Mouse (Mus musculus) heart, postnatal 14 days (tissue): ENCODE measurements around the gene Gmppa. TPM values are rescaled to one million over a fixed set of nuclear protein-coding genes. Genes with fewer than 3 reads are reported as not detected.

ENCODE experiments used
- DNase-seq, 2 experiments: peaks; one replicate each; pipeline ENCODE4 v3.0.0; 2021 to 2022
- intact Hi-C: fragments of 180-260 bp; cut with DNase I; formaldehyde crosslinking; loops from one replicate; pipeline ENCODE4 v1.15.1; 2025
- total RNA-seq, 2 experiments: library from RNA; stranded (reverse); gene quantifications; 2 replicates each; pipeline ENCODE4 v1.2.3; 2021

Gmppa gene
- total RNA-seq, 2 experiments from 2014 or later: 32.3 to 32.5 TPM

GRCm38 (mm10) chr1:75479635-75479989 is 43.9 kb downstream of the Gmppa start:
- intact Hi-C loops: no loop called here
- no peak for DNase-seq

- no peak for DNase-seq
- intact Hi-C loops: loop anchor here (2.0 kb wide), 1 partner anchor 23 kb away; no protein-coding TSS in a partner anchor
Measured at GRCm38 (mm10) chr1:75480036-75480435, 44.3 kb downstream of the Gmppa start.

- DNase-seq: no peak
- intact Hi-C loops: loop anchor here (2.0 kb wide), 1 partner anchor 22 kb away; no protein-coding TSS in a partner anchor
Measured at GRCm38 (mm10) chr1:75480735-75481134, 45.0 kb downstream of the Gmppa start.

DNA sequence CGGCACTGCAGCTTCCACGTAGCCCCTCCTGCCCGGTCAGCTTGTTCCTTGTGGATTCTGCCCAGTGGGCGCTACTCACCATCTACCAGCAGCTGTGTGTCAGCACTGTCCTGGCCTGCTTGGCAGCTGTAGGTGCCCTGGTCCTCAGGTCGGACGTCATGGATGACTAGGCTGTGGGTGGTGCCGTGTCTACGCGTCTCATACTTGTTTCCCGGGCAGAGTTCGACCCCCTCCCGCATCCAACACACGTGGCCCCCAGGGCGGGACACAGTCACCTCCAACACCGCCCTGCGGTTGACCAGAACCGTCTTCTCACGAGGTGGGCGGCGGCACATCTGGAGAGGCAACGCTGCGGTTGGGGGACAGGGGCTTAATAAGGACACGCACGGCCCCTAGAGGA is 50.8 kb downstream of the Gmppa start:
- intact Hi-C loops: no loop called here
- no peak for DNase-seq

- intact Hi-C loops: no loop called here
Measured at GRCm38 (mm10) chr1:75487040-75487404, 51.3 kb downstream of the Gmppa start.

DNA sequence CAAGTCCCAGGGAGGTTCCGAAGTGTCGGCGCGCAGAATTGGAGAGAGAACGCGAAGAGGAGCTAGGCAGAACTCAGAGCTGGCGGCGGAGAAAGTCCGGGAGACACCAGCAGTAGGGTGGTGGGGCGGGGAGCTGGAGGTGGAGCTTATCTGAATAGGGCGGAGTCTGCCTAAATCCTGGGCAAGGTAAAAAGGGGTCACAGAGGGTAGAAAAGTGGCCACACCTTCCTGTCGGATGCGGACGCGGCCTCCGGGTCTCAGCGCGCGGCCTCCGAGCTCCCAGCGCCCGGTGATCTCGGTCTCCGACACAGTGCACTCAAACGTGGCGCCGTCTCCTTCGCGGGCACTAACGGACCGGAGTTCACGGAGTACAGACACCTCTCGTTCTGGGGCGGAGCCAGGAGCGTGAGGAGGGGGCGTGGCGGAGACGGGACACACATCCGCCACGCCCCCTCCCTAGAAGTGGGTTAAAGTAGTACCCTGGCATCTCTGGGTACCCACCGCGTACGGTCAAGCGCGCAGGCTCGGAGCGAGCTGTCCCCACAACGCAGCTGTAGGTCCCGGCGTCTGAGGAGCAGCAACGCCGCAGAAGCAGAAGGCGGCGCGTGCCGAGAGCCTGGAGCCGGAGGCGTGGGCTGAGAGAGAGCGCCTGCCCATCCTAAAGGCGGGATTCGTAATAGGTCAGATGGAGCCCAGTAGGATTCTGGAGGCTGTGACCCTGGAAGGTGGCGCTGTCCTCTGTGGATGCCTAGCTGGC is 51.9 kb downstream of the Gmppa start:
- intact Hi-C loops: no loop called here
- peak; percentile 44 to 50 for DNase-seq

More at GRCm38 (mm10) chr1:75487040-75487404, 51.3 kb downstream of the Gmppa start:
- no peak for DNase-seq

GRCm38 (mm10) chr1:75490785-75491551 is 55.2 kb downstream of the Gmppa start:
- intact Hi-C loops: loop anchor here (5.0 kb wide), 1 partner anchor 106 kb away; no protein-coding TSS in a partner anchor
- no peak for DNase-seq

DNA sequence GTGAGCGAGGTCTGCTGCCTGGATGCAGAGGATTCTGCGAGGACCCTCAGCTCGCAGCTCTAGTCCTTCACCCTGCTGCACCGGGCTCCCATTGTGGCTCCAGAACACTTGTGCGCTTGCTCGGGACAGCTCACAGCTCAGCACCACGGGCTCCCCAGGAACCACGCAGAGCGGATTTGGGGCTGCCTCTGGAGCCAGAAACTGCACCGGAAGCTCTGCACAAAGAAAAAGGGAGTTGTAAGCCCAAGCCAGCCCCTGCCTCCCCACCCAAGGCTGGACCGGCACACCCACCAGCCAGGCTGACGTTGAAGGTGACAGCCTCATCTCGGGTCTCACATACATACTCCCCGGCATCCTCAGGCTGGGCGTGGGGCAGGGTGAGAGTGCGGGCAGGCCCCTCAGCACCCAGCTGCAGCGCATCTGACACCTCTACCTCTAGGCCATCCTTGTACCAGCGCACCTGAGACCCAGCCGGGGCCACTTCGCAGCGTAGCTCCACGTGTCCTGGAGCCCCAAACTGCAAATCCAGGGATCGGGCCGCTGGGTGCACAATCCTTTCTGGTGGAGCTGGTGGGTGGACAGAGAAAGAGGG is 56.9 kb downstream of the Gmppa start:
- DNase-seq: no peak
- intact Hi-C loops: loop anchor here (5.0 kb wide), 1 partner anchor 105 kb away; no protein-coding TSS in a partner anchor

Other genes starting within 250 kb of the Gmppa start
- gene Ankzf1, start 243.8 kb upstream of the Gmppa start, total RNA-seq: 10 to 100 TPM; 13.5 to 13.6 TPM
- 10 to 100 TPM; 61.1 to 68.8 TPM for gene Atg9a, start 243.7 kb upstream of the Gmppa start, total RNA-seq
- 1 to 10 TPM; 5.2 to 6.7 TPM for gene Glb1l, start 225.1 kb upstream of the Gmppa start, total RNA-seq
- 10 to 100 TPM; 55.9 to 58.1 TPM for gene Stk16, start 225.1 kb upstream of the Gmppa start, total RNA-seq
- gene Tuba4a, start 216.1 kb upstream of the Gmppa start, total RNA-seq: 100 to 1,000 TPM; 546 to 642 TPM
- not detected for gene A630095N17Rik, start 203.8 kb upstream of the Gmppa start, total RNA-seq
- gene Dnajb2, start 199.5 kb upstream of the Gmppa start, total RNA-seq: 10 to 100 TPM; 66.4 to 74.6 TPM
- under 1 TPM; 0.44 to 0.60 TPM for gene Ptprn, start 171.4 kb upstream of the Gmppa start, total RNA-seq
- gene Resp18, start 157.5 kb upstream of the Gmppa start, total RNA-seq: not detected
- 10 to 100 TPM; 85.6 to 88.5 TPM for gene Dnpep, start 117.9 kb upstream of the Gmppa start, total RNA-seq
- gene Des, start 75.6 kb upstream of the Gmppa start, total RNA-seq: 1,000 to 10,000 TPM; 1,039 to 1,057 TPM
- gene Speg, start 60.6 kb upstream of the Gmppa start, total RNA-seq: 100 to 1,000 TPM; 125 to 126 TPM
- not detected for gene Asic4, start 14.5 kb downstream of the Gmppa start, total RNA-seq
- 10 to 100 TPM; 29.5 to 30.1 TPM for gene Chpf, start 43.4 kb downstream of the Gmppa start, total RNA-seq
- gene Tmem198, start 43.6 kb downstream of the Gmppa start, total RNA-seq: under 1 TPM; 0.26 to 0.88 TPM
- gene Obsl1, start 70.5 kb downstream of the Gmppa start, total RNA-seq: 100 to 1,000 TPM; 166 to 172 TPM
- gene Inha, start 71.1 kb downstream of the Gmppa start, total RNA-seq: 1 to 10 TPM; 6.0 to 7.8 TPM
- gene Stk11ip, start 85.6 kb downstream of the Gmppa start, total RNA-seq: 10 to 100 TPM; 10.3 to 13.9 TPM
- 100 to 1,000 TPM; 172 to 178 TPM for gene Slc4a3, start 110.3 kb downstream of the Gmppa start, total RNA-seq